Mouse (Mus musculus) stomach, postnatal 0 days (tissue): ENCODE data around the gene 1700016D06Rik.

Source experiments
- CTCF ChIP-seq: IDR thresholded peaks from 2 replicates; pipeline ENCODE4 v1.5.1; 2016; ENCODE audit warnings: antibody characterized with exemption, low read depth, mild to moderate bottlenecking, moderate library complexity
- EP300 ChIP-seq: optimal IDR thresholded peaks from 2 replicates; pipeline ENCODE3; 2016; ENCODE audit warnings: antibody characterized with exemption

GRCm38 (mm10) chr8:11643123-11643522 lies 57.7 kb downstream of the 1700016D06Rik start:
- no peak for TF ChIP-seq CTCF
- no peak for TF ChIP-seq EP300
